Mouse (Mus musculus) intestine, postnatal 0 days (tissue): ENCODE measurements at regions not wholly inside any gene's neighbourhood (a gene's known extent, or its start where the extent isn't known, plus 50 kb on each side); places are given as distances from the start of the nearest gene placed in this dataset.

Source experiments
- ATAC-seq: fragments of 200-750 bp; cut with Nextera tagmentation; 2 replicates; pipeline ENCODE4 v1.8.0; 2017; ENCODE audit warnings: mild to moderate bottlenecking, moderate TSS enrichment, moderate library complexity
- H3K27ac ChIP-seq: fragments of 300-500 bp; sonication (generic); 2 replicates; pipeline ENCODE4 v1.5.1; 2014; ENCODE audit warnings: mild to moderate bottlenecking, low read depth, low read length, moderate library complexity
- H3K27me3 ChIP-seq: fragments of 300-500 bp; sonication (generic); replicated peaks from 2 replicates; pipeline ENCODE4 v1.6.1; 2014; ENCODE audit warnings: low read length, mixed read lengths; ENCODE audit not compliant: control insufficient read depth, insufficient read depth
- H3K36me3 ChIP-seq: fragments of 300-500 bp; sonication (generic); 2 replicates; pipeline ENCODE4 v1.6.1; 2014; ENCODE audit warnings: mild to moderate bottlenecking, moderate library complexity; ENCODE audit not compliant: control insufficient read depth, insufficient read depth
- H3K4me1 ChIP-seq: fragments of 300-500 bp; sonication (generic); replicated peaks from 2 replicates; pipeline ENCODE4 v1.6.1; 2014; ENCODE audit warnings: antibody characterized with exemption, low read length, mixed read lengths; ENCODE audit not compliant: control insufficient read depth, insufficient read depth
- H3K4me2 ChIP-seq: fragments of 300-500 bp; sonication (generic); replicated peaks from 2 replicates; pipeline ENCODE4 v1.6.1; 2014; ENCODE audit warnings: low read depth, mild to moderate bottlenecking, moderate library complexity
- H3K4me3 ChIP-seq: fragments of 300-500 bp; sonication (generic); 2 replicates; pipeline ENCODE4 v1.5.1; 2014; ENCODE audit warnings: low read depth, low read length
- H3K9ac ChIP-seq: fragments of 300-500 bp; sonication (generic); 2 replicates; pipeline ENCODE4 v1.6.1; 2014; ENCODE audit warnings: mild to moderate bottlenecking, low read depth, low read length
- H3K9me3 ChIP-seq: fragments of 300-500 bp; sonication (generic); 2 replicates; pipeline ENCODE4 v1.6.1; 2016; ENCODE audit warnings: mixed run types; ENCODE audit not compliant: control insufficient read depth
- CTCF ChIP-seq: sonication (generic); IDR thresholded peaks from 2 replicates; pipeline ENCODE4 v1.5.1; 2016; ENCODE audit warnings: low read depth, mild to moderate bottlenecking, control low read depth, antibody characterized with exemption, moderate library complexity
- WGBS: fragments of 180-500 bp; shearing (Covaris S2); extraction: QIAGEN DNeasy Blood & Tissue Kit; methylation state at CpG from one replicate; pipeline ENCODE4 v1.1.7; 2014; 5-methylcytosine and 5-hydroxymethylcytosine counted together

DNA sequence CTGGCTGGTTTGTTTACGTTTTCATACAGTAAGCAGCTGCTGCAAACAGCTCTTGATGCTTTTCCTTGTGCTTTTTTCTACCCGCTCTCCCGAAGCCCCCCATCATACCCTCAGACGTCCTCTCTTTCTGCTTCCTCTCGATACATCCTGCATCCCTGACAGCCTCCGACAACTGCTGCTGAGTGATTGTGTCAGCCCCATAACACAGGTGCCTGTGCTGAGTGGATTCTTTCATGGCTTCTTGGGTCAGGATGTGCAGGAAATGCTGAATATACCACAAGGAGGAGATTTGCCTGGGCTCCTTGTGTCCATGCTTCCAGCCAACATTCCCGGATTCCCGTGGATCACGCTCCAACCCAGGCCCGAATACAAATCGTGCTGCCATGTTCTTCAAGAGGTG, 98.6 kb upstream of the Pgrmc2 start:
- Histone ChIP-seq H3K27me3 (no peaks in the 10 kb centered on the region), H3K27ac (no peak overlapping the region), H3K4me1 (no peaks in the 10 kb centered on the region; the same call in 1 of the 2 replicates), H3K4me2 (no peak overlapping the region), H3K36me3 (no peaks in the 10 kb centered on the region), H3K9me3 (no peaks in the 10 kb centered on the region), H3K4me3 (no peak overlapping the region), H3K9ac (no peak overlapping the region)
- no peak for TF ChIP-seq CTCF
- WGBS = 73% methylated on average over 11 of the region's 11 CpGs
- no peak for ATAC-seq

DNA sequence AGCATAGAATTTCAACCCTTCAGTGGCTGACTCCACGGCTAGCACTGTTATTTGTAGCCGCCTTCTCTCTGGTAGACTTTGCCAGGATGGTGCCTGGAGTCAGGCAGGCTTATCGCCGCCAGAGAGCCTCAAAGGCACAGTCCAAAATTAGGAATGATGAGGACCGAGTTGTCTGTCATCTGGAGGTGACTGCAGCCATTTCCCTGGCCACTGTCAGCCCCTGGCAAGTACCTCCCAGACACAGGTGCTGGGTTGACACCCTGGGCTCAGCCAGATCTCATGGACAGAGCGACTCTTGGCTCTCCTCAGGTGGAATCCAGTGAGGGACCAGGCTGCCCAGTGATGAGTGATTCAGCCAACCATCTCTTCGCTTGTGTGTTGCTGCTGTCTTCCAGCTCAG, 98.1 kb upstream of the Pgrmc2 start:
- no peak for ATAC-seq
- Histone ChIP-seq H3K27me3 (no peaks in the 10 kb centered on the region), H3K4me1 (no peaks in the 10 kb centered on the region; the same call in 1 of the 2 replicates), H3K9me3 (no peaks in the 10 kb centered on the region), H3K27ac (no peak overlapping the region), H3K36me3 (no peaks in the 10 kb centered on the region), H3K4me2 (no peak overlapping the region), H3K4me3 (no peak overlapping the region), H3K9ac (no peak overlapping the region)
- no peak for TF ChIP-seq CTCF
- 82% methylated on average over 7 of the region's 7 CpGs for WGBS

DNA sequence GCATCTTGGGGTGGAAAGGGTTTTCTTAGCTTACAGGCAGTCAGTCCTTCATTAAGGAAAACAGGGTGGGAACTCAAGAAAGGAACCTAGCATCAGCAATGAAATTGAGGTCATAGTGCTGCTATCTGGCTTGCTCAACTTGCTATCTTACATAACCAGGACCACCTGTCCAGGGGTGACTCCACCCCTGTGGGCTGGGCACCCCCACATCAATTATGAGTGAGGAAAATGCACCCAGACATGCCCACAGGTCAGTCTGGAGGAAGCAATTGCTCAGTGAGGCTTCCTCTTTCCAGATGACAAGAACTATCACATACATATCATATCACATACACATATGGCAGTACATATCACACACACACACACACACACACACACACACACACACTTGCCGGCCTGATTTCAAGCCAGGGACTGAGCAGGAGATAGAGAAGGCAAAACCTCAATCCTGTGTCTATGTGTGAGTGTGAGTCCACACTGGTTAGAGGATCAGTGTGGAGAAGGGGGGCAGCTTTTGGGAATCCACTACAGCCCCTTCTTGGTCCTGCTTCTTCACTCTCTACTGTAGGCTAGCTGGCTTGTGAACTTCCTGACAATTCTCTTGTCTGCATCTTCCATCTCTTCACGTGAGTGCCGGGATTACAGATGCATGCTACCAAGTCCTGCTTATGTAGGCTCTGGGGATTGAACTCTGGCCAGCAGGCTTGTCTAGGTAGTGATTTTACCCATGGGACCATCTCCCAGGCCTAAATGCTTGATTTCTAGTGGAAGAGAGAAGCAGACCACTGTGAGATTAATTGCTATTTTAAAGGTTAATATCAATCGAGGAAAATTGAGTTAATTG, 96.4 kb upstream of the Pgrmc2 start:
- 70% methylated on average over 4 of the region's 4 CpGs for WGBS
- no peak for TF ChIP-seq CTCF
- Histone ChIP-seq H3K9me3 (no peaks in the 10 kb centered on the region), H3K4me2 (no peak overlapping the region), H3K27me3 (no peaks in the 10 kb centered on the region), H3K4me3 (no peak overlapping the region), H3K4me1 (no peaks in the 10 kb centered on the region; the same call in 1 of the 2 replicates), H3K36me3 (no peaks in the 10 kb centered on the region), H3K27ac (no peak overlapping the region), H3K9ac (no peak overlapping the region)
- no peak for ATAC-seq

DNA sequence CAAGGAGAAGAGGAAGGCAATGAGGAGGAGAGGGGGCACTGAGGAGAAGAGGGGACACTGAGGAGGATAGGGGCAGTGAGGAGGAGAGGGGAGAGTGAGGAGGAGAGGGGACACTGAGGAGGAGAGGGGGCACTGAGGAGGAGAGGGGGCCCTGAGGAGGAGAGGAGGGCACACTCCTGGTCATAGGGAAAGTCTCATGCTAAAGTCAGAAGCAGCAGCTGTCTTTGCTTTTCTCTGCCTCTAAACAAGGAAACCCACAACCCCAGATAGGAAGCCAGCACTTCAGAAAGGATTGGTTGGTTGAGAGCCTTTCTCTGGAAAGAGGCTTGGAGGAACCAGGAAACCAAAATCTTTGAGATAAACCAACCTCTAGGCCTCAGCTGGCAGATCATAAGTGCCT, 94.3 kb upstream of the Pgrmc2 start:
- H3K4me3 ChIP-seq = no peak overlapping the region
- H3K4me2 ChIP-seq = no peak overlapping the region
- no peaks in the 10 kb centered on the region for H3K27me3 ChIP-seq
- no peak for ATAC-seq
- no peaks in the 10 kb centered on the region for H3K36me3 ChIP-seq
- H3K9ac ChIP-seq = no peak overlapping the region
- H3K9me3 ChIP-seq = no peaks in the 10 kb centered on the region
- H3K4me1 ChIP-seq = no peaks in the 10 kb centered on the region; the same call in none of the 2 replicates
- no peak for TF ChIP-seq CTCF
- H3K27ac ChIP-seq = no peak overlapping the region

DNA sequence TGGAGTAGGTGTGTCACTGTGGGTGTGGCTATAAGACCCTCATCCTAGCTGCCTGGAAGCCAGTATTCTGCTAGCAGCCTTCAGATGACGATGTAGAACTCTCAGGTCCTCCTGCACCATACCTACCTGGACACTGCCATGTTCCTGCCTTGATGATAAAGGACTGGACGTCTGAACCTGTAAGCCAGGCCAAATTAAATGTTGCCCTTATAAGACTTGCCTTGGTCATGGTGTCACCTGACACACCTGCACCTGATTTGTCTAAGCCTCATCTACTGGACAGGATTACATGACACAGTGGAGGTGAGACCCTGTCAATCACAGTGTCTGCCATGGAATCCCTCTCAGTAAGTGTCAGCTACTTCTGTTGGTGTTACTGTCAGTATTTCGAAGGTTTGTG, 92.5 kb upstream of the Pgrmc2 start:
- 79% methylated on average over 3 of the region's 3 CpGs for WGBS
- TF ChIP-seq CTCF = no peak
- no peak overlapping the region for H3K9ac ChIP-seq
- H3K9me3 ChIP-seq = no peaks in the 10 kb centered on the region
- ATAC-seq = no peak
- H3K4me1 ChIP-seq = no peaks in the 10 kb centered on the region; the same call in 1 of the 2 replicates
- H3K36me3 ChIP-seq = no peaks in the 10 kb centered on the region
- H3K27ac ChIP-seq = no peak overlapping the region
- no peaks in the 10 kb centered on the region for H3K27me3 ChIP-seq
- H3K4me3 ChIP-seq = no peak overlapping the region
- no peak overlapping the region for H3K4me2 ChIP-seq

DNA sequence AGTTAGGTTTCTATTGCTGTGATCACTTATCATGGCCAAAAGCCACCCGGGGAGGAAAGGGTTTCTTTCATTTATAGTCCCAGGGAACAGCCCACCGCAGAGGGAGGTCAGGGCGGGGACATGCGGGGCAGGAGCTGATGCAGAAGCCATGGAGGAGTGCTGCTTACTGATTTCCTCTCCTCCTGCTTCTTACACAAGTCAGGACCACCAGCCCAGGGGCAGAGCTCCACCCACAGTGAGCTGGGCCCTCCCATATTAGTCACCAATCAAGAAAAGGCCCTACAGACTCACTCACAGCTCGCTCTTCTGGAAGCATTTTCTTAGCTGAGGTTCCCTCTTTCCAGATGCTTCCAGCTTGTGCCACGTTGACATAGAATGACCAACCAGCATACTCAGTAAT, 90.7 kb upstream of the Pgrmc2 start:
- Histone ChIP-seq H3K27me3 (no peaks in the 10 kb centered on the region), H3K4me3 (no peak overlapping the region), H3K4me1 (no peaks in the 10 kb centered on the region; the same call in 1 of the 2 replicates), H3K4me2 (no peak overlapping the region), H3K36me3 (no peaks in the 10 kb centered on the region), H3K27ac (no peak overlapping the region), H3K9ac (no peak overlapping the region), H3K9me3 (no peaks in the 10 kb centered on the region)
- WGBS = 55% methylated on average over 6 of the region's 6 CpGs
- no peak for ATAC-seq
- no peak for TF ChIP-seq CTCF
